Mouse (Mus musculus): ENCODE data around the gene Pbld1. TPM values are rescaled to one million over a fixed set of nuclear protein-coding genes. Genes with fewer than 3 reads are reported as not detected.
"Not testable (repeated sequence)": the region's sequence is repeated elsewhere in the genome, so short reads cannot be mapped to it uniquely, and the experiment has no call there.

Pbld1 gene
- total RNA-seq, 1 experiment from 2014 or later: 12.5 TPM

GRCm38 (mm10) chr10:63038571-63039320 lies 21.2 kb upstream of the Pbld1 start:
- no peak for ATAC-seq (replicated peaks; ENCODE audit: insufficient number of reproducible peaks, low FRiP score, low TSS enrichment, poor library complexity, severe bottlenecking)

DNA sequence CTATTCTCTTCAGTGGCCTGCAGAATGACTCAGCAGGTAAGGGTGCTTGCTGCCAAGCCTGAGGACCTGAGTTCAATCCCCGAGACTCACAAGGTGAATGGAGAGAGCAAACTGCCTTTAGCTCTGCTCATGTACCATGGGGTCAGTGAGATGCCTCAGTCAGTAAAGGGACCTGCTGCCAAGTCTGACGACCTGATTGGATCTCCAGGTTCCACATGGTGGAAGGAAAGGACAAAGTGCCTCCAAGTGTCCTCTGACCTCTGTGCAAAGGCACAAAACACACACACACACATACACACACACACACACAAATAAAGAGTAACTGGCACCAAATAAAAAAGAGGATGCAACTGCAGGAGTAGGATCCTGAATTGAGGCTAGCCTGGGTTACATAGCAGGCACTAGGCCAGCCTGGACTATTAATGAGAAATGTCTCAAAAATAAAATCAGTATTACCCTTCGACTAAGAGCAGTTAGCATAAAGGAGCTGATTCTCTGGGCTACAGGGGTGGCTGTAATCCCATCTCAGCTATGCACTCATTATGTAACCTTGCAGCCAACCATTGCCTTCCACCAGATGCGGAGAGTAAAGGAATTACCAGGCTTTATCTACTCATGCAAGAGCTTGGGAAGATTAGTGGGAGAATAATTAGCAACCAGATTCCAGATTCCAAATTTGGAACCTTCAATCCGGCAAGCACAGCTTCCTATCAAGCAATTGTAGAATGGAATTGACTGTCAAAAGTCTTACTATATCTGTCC lies 19.9 kb upstream of the Pbld1 start:
- no peak for ATAC-seq (replicated peaks; ENCODE audit: insufficient number of reproducible peaks, low FRiP score, low TSS enrichment, poor library complexity, severe bottlenecking)

DNA sequence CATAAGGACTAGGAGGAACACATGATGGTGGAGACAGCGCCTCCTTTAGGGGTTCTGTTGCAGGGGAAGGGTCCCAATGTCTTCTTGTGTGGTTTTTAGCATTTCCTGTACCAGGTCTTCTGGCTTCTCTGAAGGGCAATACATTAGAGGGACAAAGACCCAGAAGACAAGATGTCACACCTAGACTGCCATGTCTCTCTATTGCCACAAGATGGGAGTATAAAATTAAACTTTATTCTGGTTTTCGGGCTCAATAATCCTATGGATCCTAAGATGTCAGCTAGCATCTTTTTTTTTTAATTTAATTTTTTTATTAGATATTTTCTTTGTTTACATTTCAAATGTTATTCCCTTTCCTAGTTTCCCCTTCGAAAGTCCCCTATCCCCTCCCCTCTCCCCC lies 16.8 kb upstream of the Pbld1 start:
- ATAC-seq (replicated peaks; ENCODE audit: insufficient number of reproducible peaks, low FRiP score, low TSS enrichment, poor library complexity, severe bottlenecking): no peak

DNA sequence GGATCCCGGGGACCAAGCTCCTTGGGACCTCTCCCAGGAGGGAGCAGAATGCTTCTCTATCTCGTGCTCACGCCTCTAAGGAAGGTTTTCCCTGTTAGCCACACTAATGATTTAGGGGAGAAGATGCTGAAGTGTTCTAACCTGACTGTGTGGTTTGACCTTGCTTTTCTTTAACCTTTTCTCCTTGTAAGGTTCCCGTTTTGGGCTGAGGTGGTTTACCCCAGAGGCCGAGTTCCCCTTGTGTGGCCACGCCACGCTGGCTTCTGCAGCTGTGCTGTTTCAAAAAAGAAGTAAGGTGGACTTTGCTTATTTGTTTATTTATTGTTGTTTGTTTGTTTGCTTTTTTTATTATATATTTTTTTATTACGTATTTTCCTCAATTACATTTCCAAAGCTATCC lies 12.2 kb upstream of the Pbld1 start:
- no peak for ATAC-seq (replicated peaks; ENCODE audit: insufficient number of reproducible peaks, low FRiP score, low TSS enrichment, poor library complexity, severe bottlenecking)

DNA sequence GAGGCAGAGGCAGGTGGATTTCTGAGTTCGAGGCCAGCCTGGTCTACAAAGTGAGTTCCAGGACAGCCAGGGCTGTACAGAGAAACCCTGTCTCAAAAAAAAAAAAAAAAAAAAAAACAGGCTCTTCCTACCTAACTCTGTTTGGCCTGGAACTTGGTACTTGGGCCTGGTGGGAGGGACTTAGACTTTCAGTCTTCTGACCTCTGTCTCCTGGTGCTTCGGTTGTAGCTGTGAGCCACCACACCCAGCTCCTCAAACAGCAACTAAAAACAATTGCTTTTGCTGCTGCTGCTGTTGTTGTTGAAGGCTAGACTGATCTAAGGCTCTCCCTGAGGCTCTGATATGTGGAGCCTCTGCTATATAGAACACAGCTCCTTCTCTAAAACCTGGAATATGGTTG lies 10.9 kb upstream of the Pbld1 start:
- no peak for ATAC-seq (replicated peaks; ENCODE audit: insufficient number of reproducible peaks, low FRiP score, low TSS enrichment, poor library complexity, severe bottlenecking)

DNA sequence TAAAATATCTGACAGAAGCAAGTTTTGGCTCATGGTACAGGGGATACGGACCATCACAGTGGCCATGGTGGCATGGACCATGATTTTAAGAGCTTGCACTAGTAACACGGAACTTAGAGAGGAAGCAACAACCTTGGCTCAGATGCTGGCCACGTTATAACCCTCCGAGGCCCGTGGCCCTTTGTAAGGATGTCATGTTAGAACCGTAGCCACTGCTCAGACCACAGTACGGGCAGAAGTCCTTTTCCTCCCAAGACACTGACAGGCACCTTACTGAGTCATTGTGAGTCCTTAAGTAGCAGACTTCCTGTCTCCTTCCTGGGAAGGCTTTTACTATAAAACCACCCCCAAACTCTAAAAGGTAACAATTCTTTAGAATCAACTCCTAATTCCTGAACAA lies 8.7 kb upstream of the Pbld1 start:
- ATAC-seq (replicated peaks; ENCODE audit: insufficient number of reproducible peaks, low FRiP score, low TSS enrichment, poor library complexity, severe bottlenecking): no peak

DNA sequence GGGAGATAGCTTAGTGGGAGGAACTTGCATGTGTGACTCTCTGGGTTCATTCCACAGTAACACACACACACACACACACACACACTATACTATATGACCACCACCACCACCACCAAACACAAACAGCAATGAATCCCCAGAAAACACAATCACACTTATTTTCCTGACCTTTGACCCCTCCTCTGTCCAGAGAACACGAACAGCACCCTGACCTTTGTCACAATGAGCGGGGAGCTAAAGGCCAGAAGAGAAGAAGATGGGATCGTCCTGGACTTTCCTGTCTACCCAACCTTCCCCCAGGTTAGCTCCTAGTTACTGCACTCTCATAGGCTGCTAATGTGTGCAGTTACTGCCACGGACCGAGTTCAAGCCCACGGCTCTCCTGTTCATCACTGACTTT lies 8.0 kb upstream of the Pbld1 start:
- ATAC-seq (replicated peaks; ENCODE audit: insufficient number of reproducible peaks, low FRiP score, low TSS enrichment, poor library complexity, severe bottlenecking): no peak

DNA sequence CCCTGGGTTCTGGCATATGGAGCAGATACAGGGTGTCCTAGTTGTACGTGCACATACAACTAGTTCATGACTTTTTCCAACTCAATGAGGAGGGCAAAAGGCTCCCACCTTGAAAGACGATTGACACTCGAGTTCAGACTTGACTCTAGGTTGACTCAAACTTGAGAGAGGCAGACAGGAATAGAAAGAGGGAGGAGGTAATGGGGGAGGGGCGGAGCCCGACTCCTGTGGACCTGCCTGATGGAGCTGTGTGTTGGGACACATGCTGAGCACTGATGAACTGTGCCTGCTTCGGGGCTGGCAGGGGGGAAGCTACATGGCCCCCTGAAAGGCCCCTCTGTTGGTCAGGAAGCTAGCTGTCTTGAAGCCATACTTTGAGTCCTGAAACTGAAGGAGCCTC lies 7.0 kb upstream of the Pbld1 start:
- ATAC-seq (replicated peaks; ENCODE audit: insufficient number of reproducible peaks, low FRiP score, low TSS enrichment, poor library complexity, severe bottlenecking): no peak

- ATAC-seq (replicated peaks; ENCODE audit: insufficient number of reproducible peaks, low FRiP score, low TSS enrichment, poor library complexity, severe bottlenecking): not testable (repeated sequence)
These were observed 5.9 kb upstream of the Pbld1 start for GRCm38 (mm10) chr10:63054071-63054470.

GRCm38 (mm10) chr10:63054586-63054985 lies 5.4 kb upstream of the Pbld1 start:
- no peak for ATAC-seq (replicated peaks; ENCODE audit: insufficient number of reproducible peaks, low FRiP score, low TSS enrichment, poor library complexity, severe bottlenecking)

- ATAC-seq (replicated peaks; ENCODE audit: insufficient number of reproducible peaks, low FRiP score, low TSS enrichment, poor library complexity, severe bottlenecking): no peak
These were observed 2.8 kb upstream of the Pbld1 start for GRCm38 (mm10) chr10:63056966-63057750.

DNA sequence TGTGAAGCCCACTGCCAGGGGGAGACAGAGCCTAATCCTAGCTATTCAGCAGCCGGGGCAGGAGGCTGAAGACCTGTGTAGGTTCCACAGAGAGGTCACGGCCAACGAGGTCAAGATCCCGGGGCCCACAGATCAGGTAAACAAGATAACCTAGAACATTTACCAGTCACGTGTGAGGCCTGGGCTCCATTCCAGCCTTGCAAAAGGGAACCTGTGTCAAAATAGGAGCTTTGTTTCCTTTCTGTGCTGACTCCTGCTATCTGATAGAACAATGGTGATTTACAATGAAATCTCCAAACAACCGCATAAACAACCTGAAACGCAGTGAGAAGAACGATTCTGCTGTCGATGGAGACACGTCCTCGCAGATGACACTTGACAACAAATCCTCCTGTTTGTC lies 444 bp downstream of the Pbld1 start:
- no peak for ATAC-seq (replicated peaks; ENCODE audit: insufficient number of reproducible peaks, low FRiP score, low TSS enrichment, poor library complexity, severe bottlenecking)

DNA sequence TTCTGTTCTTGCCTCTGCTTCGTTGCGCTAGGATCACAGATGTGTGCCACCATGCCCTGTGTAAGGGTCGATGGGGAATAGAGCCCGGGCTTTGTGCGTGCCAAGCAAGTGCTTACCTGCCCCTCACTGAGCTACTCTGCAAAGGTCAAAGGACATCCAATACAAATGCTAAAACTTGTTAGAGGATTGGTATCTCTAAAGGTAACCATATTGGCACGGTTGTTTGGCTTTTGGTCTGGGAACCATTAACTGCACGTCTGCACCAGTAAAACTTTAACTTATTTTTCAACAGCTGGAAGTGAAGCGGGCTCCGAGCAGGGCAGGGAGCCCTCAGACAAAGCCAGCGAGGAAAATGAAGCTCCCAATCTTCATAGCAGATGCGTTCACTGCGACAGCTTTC lies 1.3 kb downstream of the Pbld1 start:
- no peak for ATAC-seq (replicated peaks; ENCODE audit: insufficient number of reproducible peaks, low FRiP score, low TSS enrichment, poor library complexity, severe bottlenecking)

GRCm38 (mm10) chr10:63062696-63063095 lies 2.7 kb downstream of the Pbld1 start:
- ATAC-seq (replicated peaks; ENCODE audit: insufficient number of reproducible peaks, low FRiP score, low TSS enrichment, poor library complexity, severe bottlenecking): no peak

DNA sequence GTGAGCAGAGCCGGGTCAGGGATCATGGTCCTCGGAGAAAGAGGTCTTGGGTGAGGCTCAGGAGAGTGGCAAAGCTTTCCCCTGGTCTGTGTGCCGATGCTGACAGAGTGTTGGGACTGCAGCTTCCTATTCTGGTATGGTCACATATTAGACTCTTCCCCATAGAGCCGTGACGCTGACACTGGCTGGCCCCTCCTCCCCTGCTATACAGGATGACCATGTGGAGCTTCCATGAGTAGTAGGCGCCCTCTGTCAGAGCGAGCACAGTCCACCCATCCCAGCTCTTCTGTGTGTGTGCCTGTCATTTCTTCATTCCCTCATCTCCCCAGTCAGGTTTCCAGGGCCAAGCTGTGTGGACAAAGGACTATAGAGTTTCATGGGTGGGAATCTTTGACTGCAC lies 3.4 kb downstream of the Pbld1 start:
- no peak for ATAC-seq (replicated peaks; ENCODE audit: insufficient number of reproducible peaks, low FRiP score, low TSS enrichment, poor library complexity, severe bottlenecking)

DNA sequence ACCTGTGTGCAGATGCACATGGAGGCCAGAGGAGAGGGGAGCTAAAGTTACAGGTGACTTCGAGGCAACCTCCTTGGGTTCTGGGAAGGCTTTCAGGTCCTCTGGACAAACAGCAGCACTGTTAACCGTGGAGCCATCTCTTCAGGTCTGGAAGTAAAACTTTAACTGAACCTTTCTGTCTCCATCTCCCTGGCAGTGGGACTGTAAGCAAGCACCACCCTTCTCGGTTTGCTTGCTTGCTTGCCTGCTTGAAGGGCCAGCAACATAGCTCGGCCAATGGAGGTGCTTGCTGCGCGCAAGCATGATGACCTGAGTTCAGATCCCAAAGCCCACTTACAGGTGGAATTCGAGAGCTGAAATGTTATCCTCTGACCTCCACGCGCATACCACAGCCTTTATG lies 4.6 kb downstream of the Pbld1 start:
- ATAC-seq (replicated peaks; ENCODE audit: insufficient number of reproducible peaks, low FRiP score, low TSS enrichment, poor library complexity, severe bottlenecking): no peak

- ATAC-seq (replicated peaks; ENCODE audit: insufficient number of reproducible peaks, low FRiP score, low TSS enrichment, poor library complexity, severe bottlenecking): no peak
These were observed 5.6 kb downstream of the Pbld1 start for GRCm38 (mm10) chr10:63065561-63065960.

GRCm38 (mm10) chr10:63065988-63066387 lies 6.0 kb downstream of the Pbld1 start:
- no peak; the same call in 1 of the 2 replicates for ATAC-seq (replicated peaks; ENCODE audit: insufficient number of reproducible peaks, low FRiP score, low TSS enrichment, poor library complexity, severe bottlenecking)

DNA sequence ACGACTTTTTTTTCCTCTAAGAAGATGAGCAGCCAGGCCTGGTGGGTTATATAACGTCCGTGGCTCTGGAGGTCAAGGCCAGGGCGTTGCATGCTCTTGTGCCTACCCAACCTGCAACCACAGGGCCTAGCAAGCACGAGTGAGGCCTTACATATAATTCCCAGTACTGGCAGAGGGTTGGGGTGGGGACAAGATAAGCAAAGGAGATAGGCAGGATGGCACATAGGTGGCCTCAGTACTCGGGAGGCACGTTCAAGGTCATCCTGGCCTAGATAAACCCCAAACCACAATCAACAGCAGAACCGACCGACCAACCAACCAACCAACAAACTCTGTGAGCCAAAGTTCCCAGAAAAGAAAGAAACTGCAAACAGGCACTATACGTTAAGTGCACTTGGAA lies 26.3 kb downstream of the Pbld1 start:
- ATAC-seq (replicated peaks; ENCODE audit: insufficient number of reproducible peaks, low FRiP score, low TSS enrichment, poor library complexity, severe bottlenecking): no peak
